Mouse (Mus musculus) heart, adult 2 months (tissue): Measurements from ENCODE around the gene Olfr552.

Source experiments
- CTCF ChIP-seq: fragments of 200-600 bp; IDR thresholded peaks from 2 replicates; pipeline ENCODE4 v1.8.1; 2022; ENCODE audit warnings: antibody characterized with exemption, mild to moderate bottlenecking, moderate library complexity
- EP300 ChIP-seq: fragments of 200-500 bp; IDR thresholded peaks from 2 replicates; pipeline ENCODE4 v1.6.1; 2011; ENCODE audit warnings: low read depth, low read length, control low read depth; ENCODE audit not compliant: insufficient read depth
- POLR2A ChIP-seq: fragments of 200-500 bp; IDR thresholded peaks from 2 replicates; pipeline ENCODE4 v1.6.1; 2011; ENCODE audit warnings: mild to moderate bottlenecking, low read depth, low read length, control low read depth; ENCODE audit not compliant: insufficient read depth

- TF ChIP-seq EP300 (no peak), CTCF (no peak), POLR2A (no peak)
These were observed 24.3 kb upstream of the Olfr552 start for GRCm38 (mm10) chr7:102573174-102573830.
